Mouse (Mus musculus) cerebellum, adult 2 months (tissue): Measurements from ENCODE around the gene Atxn2.

Experiments
- CTCF ChIP-seq: fragments of 200-500 bp; IDR thresholded peaks from 2 replicates; pipeline ENCODE4 v1.5.1; 2011; ENCODE audit warnings: low read depth, mild to moderate bottlenecking, control low read depth, low read length, moderate library complexity, borderline replicate concordance; ENCODE audit not compliant: insufficient read depth
- POLR2A ChIP-seq: fragments of 200-500 bp; IDR thresholded peaks from 2 replicates; pipeline ENCODE4 v1.6.1; 2011; ENCODE audit warnings: low read length, control low read depth, borderline replicate concordance; ENCODE audit not compliant: insufficient read depth

DNA sequence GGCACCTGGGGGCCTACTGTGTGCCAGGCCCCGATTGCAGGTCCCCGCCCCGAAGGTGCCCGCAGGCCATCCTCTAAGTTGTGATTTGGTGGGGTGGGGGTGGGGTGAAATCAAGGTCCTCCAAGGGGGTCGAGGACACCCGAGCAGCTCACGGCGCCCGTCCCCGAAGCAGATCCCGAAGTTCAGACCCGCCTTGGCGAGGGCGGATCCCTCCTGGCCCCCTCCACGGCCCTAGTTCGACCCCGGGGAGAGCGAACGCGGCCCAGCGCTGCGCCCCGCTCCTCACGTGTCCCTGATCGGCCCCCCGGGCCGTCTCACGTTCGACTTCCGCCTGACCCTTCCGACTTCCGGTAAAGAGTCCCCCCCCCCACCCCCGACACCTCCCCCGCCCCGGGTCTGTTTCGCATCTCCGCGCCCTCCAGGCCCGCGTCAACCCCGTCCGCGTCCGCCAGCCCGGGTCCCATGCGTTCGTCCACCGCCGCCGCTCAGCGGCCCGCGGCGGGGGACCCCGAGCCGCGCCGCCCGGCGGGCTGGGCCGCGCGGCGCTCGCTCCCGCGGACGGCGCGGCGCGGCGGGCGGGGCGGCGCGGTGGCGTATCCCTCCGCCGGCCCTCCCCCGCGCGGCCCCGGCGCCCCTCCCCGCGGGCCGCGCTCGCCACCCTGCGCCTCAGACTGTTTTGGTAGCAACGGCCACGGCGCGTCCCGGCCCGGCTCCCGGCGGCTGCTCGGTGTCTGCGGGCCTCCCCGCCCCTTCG is at the start of gene Atxn2:
- TF ChIP-seq POLR2A: peak; percentile 95
- no peak for TF ChIP-seq CTCF
